Mouse (Mus musculus) midbrain, embryonic 11.5 days (tissue): ENCODE results near the gene Trappc4. TPM values are rescaled to one million over a fixed set of nuclear protein-coding genes. Genes with fewer than 3 reads are reported as not detected.
"Not testable (repeated sequence)": the region's sequence is repeated elsewhere in the genome, so short reads cannot be mapped to it uniquely, and the experiment has no call there.

ENCODE experiments used
- ATAC-seq: fragments of 200-750 bp; cut with Nextera tagmentation; 2 replicates; pipeline ENCODE4 v1.8.0; 2017; ENCODE audit warnings: moderate TSS enrichment, moderate library complexity; ENCODE audit not compliant: low FRiP score
- DNase-seq: peaks from one replicate; pipeline ENCODE4 v3.0.0; 2015; ENCODE audit warnings: low spot score; ENCODE audit errors: missing footprints
- H3K27ac ChIP-seq: fragments of 300-500 bp; sonication (generic); 2 replicates; pipeline ENCODE4 v1.5.1; 2014; ENCODE audit warnings: low read depth, low read length
- H3K27me3 ChIP-seq: fragments of 300-500 bp; sonication (generic); 2 replicates; pipeline ENCODE4 v1.6.1; 2014; ENCODE audit warnings: mild to moderate bottlenecking, low read length, moderate library complexity, mixed read lengths; ENCODE audit not compliant: control insufficient read depth, insufficient read depth
- H3K36me3 ChIP-seq: fragments of 300-500 bp; sonication (generic); 2 replicates; pipeline ENCODE4 v1.6.1; 2014; ENCODE audit warnings: mild to moderate bottlenecking, low read length, moderate library complexity, mixed read lengths; ENCODE audit not compliant: control insufficient read depth, insufficient read depth
- H3K4me1 ChIP-seq: fragments of 300-500 bp; sonication (generic); 2 replicates; pipeline ENCODE4 v1.6.1; 2014; ENCODE audit warnings: low read length; ENCODE audit not compliant: control insufficient read depth, insufficient read depth
- H3K4me2 ChIP-seq: fragments of 300-500 bp; sonication (generic); 2 replicates; pipeline ENCODE4 v1.6.1; 2014; ENCODE audit warnings: mild to moderate bottlenecking, moderate library complexity
- H3K4me3 ChIP-seq: fragments of 300-500 bp; sonication (generic); 2 replicates; pipeline ENCODE4 v1.5.1; 2014; ENCODE audit warnings: low read depth, low read length
- H3K9ac ChIP-seq: fragments of 300-500 bp; sonication (generic); 2 replicates; pipeline ENCODE4 v1.6.1; 2014; ENCODE audit warnings: low read length
- H3K9me3 ChIP-seq: fragments of 300-500 bp; sonication (generic); 2 replicates; pipeline ENCODE4 v1.6.1; 2016; ENCODE audit warnings: low read length; ENCODE audit not compliant: control insufficient read depth
- WGBS: fragments of 180-500 bp; shearing (Covaris S2); extraction: QIAGEN DNeasy Blood & Tissue Kit; methylation state at CpG from one replicate; pipeline ENCODE4 v1.1.7; 2014; 5-methylcytosine and 5-hydroxymethylcytosine counted together
- polyA plus RNA-seq: library from polyadenylated mRNA; unstranded; fragments of >200 nt; fragmentation: Nextera tagmentation; extraction: Ambion mirVana; gene quantifications from 2 replicates; pipeline ENCODE4 v1.2.1, GENCODE M21; 2014

Gene Trappc4
- polyA plus RNA-seq, 1 experiment from 2014 or later: 225 TPM

- peaks cover 12% of the 10 kb centered on the region for H3K4me1 ChIP-seq
- peak overlapping the region; percentile 94; the same call in 1 of the 2 replicates for H3K9ac ChIP-seq
- no peak overlapping the region for H3K27ac ChIP-seq
- H3K4me3 ChIP-seq: peak overlapping the region; percentile 89
- no peaks in the 10 kb centered on the region for H3K9me3 ChIP-seq
- peaks cover 12% of the 10 kb centered on the region; the same call in 1 of the 2 replicates for H3K36me3 ChIP-seq
- H3K27me3 ChIP-seq: no peaks in the 10 kb centered on the region
- DNase-seq (no peak), ATAC-seq (no peak)
- peak overlapping the region; percentile 93 for H3K4me2 ChIP-seq
- 90% methylated on average over 5 of the region's 5 CpGs for WGBS
Observed at GRCm38 (mm10) chr9:44378153-44378730, 29.2 kb downstream of the Trappc4 start.

GRCm38 (mm10) chr9:44377335-44377734, 30.1 kb downstream of the Trappc4 start:
- not testable (repeated sequence) for H3K4me2 ChIP-seq, ATAC-seq, H3K9me3 ChIP-seq, H3K9ac ChIP-seq, H3K27ac ChIP-seq, DNase-seq, H3K4me3 ChIP-seq, H3K36me3 ChIP-seq, H3K27me3 ChIP-seq
- WGBS: 86% methylated on average over 2 of the region's 2 CpGs
- peaks cover 12% of the 10 kb centered on the region for H3K4me1 ChIP-seq

- H3K4me1 ChIP-seq: peaks cover 12% of the 10 kb centered on the region
- no peaks in the 10 kb centered on the region for H3K9me3 ChIP-seq
- H3K27ac ChIP-seq: no peak overlapping the region
- no peak for ATAC-seq
- no peak overlapping the region for H3K4me3 ChIP-seq
- peaks cover 2% of the 10 kb centered on the region; the same call in 1 of the 2 replicates for H3K36me3 ChIP-seq
- WGBS: 90% methylated on average over 6 of the region's 6 CpGs
- H3K9ac ChIP-seq: no peak overlapping the region
- no peaks in the 10 kb centered on the region for H3K27me3 ChIP-seq
- DNase-seq: no peak
- no peak overlapping the region for H3K4me2 ChIP-seq
Observed at GRCm38 (mm10) chr9:44376141-44376540, 31.3 kb downstream of the Trappc4 start.

DNA sequence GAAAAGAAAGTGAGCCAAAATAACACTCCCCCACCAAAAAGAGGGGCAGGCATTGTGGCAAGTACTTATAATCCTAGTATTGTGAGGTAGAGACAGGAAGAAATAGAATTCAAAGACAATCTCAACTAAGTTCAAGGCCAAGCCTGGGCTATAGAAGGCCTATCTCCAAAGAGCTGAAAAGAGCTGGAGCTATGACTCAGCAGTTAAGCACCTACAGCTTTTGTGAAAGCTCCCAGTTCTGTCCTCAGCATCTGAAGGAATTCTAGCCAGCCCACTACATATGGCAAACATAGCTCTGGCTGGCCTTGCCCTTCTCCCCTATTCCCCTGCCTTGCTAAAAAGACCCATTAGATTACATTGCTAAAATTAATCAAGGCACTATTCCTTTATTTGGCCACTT, 34.0 kb downstream of the Trappc4 start:
- H3K9ac ChIP-seq: no peak overlapping the region
- H3K9me3 ChIP-seq: no peaks in the 10 kb centered on the region
- H3K4me3 ChIP-seq: no peak overlapping the region
- peaks cover 2% of the 10 kb centered on the region for H3K4me1 ChIP-seq
- H3K36me3 ChIP-seq: no peaks in the 10 kb centered on the region
- DNase-seq: no peak
- no peaks in the 10 kb centered on the region for H3K27me3 ChIP-seq
- H3K27ac ChIP-seq: no peak overlapping the region
- no peak for ATAC-seq
- H3K4me2 ChIP-seq: no peak overlapping the region

DNA sequence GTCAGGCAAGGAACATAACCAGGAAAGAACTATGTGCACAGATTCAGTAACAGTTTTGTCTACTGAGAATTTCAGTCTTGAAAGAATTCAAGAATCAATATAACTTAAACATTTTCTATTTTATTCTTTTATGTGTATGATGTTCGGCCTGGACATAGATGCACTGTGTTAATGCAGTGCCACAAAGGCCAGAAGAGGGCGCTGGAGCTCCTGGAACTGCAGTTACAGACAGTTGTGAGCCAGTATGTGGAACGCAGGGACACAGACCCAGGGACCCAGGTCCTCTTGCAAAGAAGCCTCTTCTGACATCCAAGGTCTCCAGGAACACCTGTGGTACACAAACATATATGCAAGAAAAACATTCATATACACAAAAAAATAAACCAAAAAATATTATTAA, 42.9 kb downstream of the Trappc4 start:
- Histone ChIP-seq H3K9ac (no peak overlapping the region), H3K9me3 (no peaks in the 10 kb centered on the region), H3K36me3 (0 out of 2 replicates have a peak, but pooled peaks cover 1% of the 10 kb centered on the region), H3K4me2 (no peak overlapping the region), H3K4me3 (no peak overlapping the region), H3K4me1 (peaks cover 3% of the 10 kb centered on the region; the same call in 1 of the 2 replicates), H3K27me3 (no peaks in the 10 kb centered on the region), H3K27ac (no peak overlapping the region)
- DNase-seq (no peak), ATAC-seq (no peak)
- WGBS: 60% methylated on average over 3 of the region's 3 CpGs

DNA sequence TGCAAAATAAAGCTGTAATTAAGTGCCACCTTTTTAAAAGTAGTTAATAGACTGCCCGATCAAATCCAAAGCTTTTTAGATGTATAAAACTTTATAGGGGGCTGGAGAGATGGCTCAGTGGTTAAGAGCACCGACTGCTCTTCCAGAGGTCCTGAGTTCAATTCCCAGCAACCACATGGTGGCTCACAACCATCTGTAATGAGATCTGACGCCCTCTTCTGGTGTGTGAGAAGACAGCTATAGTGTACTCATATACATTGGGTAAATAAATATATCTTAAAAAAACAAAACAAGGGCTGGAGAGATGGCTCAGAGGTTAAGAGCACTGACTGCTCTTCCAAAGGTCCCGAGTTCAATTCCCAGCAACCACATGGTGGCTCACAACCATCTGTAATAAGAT, 45.5 kb downstream of the Trappc4 start:
- not testable (repeated sequence) for H3K36me3 ChIP-seq, H3K27me3 ChIP-seq, DNase-seq, H3K9me3 ChIP-seq, H3K4me1 ChIP-seq
- peak overlapping the region; percentile 81; the same call in 1 of the 2 replicates for H3K9ac ChIP-seq
- H3K27ac ChIP-seq: peak overlapping the region; percentile 21; the same call in 1 of the 2 replicates
- peak; percentile 52 for ATAC-seq
- 51% methylated on average over 4 of the region's 4 CpGs for WGBS
- peak overlapping the region; percentile 40; the same call in 1 of the 2 replicates for H3K4me2 ChIP-seq
- H3K4me3 ChIP-seq: peak overlapping the region; percentile 80; the same call in 1 of the 2 replicates

DNA sequence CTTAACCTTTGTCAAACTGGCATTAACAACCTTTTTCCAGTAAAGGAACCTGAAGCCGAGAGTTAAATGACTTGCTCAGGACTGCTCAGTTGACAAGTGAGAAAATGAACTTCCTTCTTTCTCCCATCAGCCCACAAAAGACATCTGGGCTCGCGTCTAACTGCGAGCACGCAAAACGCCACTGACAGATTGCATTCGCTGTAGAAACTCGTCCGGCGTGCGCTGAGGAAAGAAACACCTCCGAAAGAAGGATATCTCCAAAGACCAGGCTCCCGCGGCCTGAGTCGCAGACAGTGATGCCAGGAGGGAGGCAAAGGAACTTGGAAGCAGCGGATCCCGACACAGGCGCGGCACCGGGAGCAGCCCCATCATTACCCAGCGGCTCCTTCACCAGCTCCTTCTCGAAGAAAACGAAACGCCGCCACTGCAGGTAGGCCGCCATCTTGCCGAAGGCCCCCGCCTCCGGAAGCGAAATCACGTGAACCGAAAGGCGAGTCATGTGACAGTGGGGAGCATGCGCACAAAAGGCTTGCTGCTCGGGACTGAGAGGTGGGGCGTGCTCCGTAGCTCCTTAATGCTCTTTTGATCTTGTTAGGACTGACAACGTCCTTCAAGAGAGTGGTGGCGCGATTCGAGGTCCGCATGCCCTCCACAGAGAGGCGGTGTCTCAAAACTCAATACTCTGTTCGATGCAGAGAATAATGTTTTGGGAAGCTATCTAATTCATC, 46.0 kb downstream of the Trappc4 start, which contains the start of gene Vps11:
Vps11 (minus strand) TSS at position 481 of the 728 bp plus-strand sequence.
- Histone ChIP-seq H3K4me2 (peak within 1 kb of the TSS; percentile 47), H3K27ac (peak within 1 kb of the TSS; percentile 21; the same call in 1 of the 2 replicates), H3K4me3 (peak within 1 kb of the TSS; percentile 80), H3K9me3 (no peaks in the 10 kb centered on the region), H3K36me3 (peaks cover 10% of the 10 kb centered on the region), H3K4me1 (peaks cover 3% of the 10 kb centered on the region; the same call in 1 of the 2 replicates), H3K9ac (peak within 1 kb of the TSS; percentile 81), H3K27me3 (no peaks in the 10 kb centered on the region)
- ATAC-seq (peak; percentile 94), DNase-seq (peak; percentile 99)
- WGBS: 1% methylated on average over 44 of the region's 44 CpGs

DNA sequence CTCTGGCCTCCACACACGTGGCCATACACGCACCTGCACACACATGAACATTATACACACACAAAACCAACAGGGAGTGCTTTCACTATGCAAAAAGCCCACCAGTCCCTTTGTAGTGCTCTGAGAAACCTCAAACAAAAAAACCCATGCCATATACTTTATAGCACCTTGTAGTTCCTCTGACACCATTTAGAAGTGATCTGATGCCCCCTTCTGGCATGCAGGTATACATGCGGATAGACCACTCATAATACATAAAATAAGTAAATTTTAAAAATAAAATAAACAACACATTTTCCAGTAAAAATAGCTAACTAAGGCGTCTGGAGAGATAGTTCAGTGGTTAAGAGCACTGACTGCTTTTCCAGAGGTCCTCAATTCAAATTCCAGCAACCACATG, 50.2 kb downstream of the Trappc4 start:
- no peak for ATAC-seq

More for the DNA sequence above, 50.2 kb downstream of the Trappc4 start:
- Histone ChIP-seq H3K9me3 (no peaks in the 10 kb centered on the region), H3K4me2 (no peak overlapping the region), H3K4me3 (no peak overlapping the region), H3K36me3 (peaks cover 44% of the 10 kb centered on the region), H3K4me1 (peaks cover 3% of the 10 kb centered on the region; the same call in 1 of the 2 replicates), H3K9ac (no peak overlapping the region), H3K27me3 (no peaks in the 10 kb centered on the region), H3K27ac (no peak overlapping the region)
- WGBS: 76% methylated on average over 4 of the region's 4 CpGs
- no peak for DNase-seq
